Mouse (Mus musculus): ENCODE results near the gene Elavl2.

DNA sequence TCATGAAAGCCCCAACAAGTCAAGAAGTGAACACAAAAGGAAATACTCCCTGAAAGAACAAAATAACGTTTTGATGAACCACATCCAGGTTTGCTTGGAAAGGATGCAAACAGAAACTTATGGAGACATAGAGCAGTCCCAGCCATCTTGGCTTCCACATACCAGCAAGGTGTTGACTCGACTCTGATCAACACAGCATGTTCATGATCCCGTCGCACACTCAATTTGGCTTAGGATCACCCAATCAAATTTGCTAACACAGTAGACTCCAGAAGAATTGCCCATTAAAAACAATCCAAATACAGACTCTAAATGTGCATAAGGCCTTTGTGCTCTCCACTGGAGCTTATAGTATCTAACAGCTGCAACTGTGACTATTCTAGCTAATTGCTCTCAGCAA, 156.7 kb downstream of the Elavl2 start:
- no peak for TF ChIP-seq POLR2A (IDR thresholded peaks at IDR 0.05; ENCODE audit: low read depth, low read length)
- no peak for TF ChIP-seq CTCF (IDR thresholded peaks at IDR 0.05; ENCODE audit: extremely low read depth, insufficient read depth, insufficient read length, insufficient replicate concordance)

Data from spleen, adult 2 months (tissue).